Mouse (Mus musculus): ENCODE results near the gene Hsd11b2. TPM values are rescaled to one million over a fixed set of nuclear protein-coding genes. Genes with fewer than 3 reads are reported as not detected.

The Hsd11b2 gene
- polyA plus RNA-seq, 2 experiments from 2014 or later: not detected

- ATAC-seq: no peak
These were observed 9.7 kb downstream of the Hsd11b2 start for GRCm38 (mm10) chr8:105528206-105528605.

GRCm38 (mm10) chr8:105529271-105529670 lies 10.7 kb downstream of the Hsd11b2 start:
- no peak for ATAC-seq

DNA sequence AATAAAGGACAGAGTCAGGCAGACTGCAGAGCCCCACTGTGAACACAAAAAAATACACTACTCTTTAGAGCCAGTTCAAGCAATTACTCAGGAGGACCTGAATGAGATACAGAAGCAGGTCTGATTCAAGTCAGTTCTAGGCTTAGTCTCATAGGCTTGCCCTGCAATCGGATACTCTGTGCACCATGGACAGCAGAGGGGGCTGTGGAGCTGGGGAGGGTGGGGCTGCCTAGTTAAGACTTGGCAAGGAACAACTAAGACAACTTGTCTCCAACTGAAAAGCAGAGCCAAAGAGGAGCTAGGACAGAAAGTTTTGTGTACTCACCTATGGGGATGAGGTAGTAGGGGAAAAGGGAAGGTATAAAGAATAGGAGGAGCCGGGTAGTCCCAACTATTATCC lies 13.2 kb downstream of the Hsd11b2 start:
- ATAC-seq: no peak

- no peak for ATAC-seq
These were observed 14.9 kb downstream of the Hsd11b2 start for GRCm38 (mm10) chr8:105533439-105533838.

GRCm38 (mm10) chr8:105533892-105534329 lies 15.4 kb downstream of the Hsd11b2 start:
- no peak for ATAC-seq

- ATAC-seq: no peak
These were observed 18.0 kb downstream of the Hsd11b2 start for GRCm38 (mm10) chr8:105536546-105536945.

GRCm38 (mm10) chr8:105537011-105537677 lies 18.6 kb downstream of the Hsd11b2 start:
- ATAC-seq: no peak

- ATAC-seq: no peak
These were observed 20.4 kb downstream of the Hsd11b2 start for GRCm38 (mm10) chr8:105538940-105539339.

DNA sequence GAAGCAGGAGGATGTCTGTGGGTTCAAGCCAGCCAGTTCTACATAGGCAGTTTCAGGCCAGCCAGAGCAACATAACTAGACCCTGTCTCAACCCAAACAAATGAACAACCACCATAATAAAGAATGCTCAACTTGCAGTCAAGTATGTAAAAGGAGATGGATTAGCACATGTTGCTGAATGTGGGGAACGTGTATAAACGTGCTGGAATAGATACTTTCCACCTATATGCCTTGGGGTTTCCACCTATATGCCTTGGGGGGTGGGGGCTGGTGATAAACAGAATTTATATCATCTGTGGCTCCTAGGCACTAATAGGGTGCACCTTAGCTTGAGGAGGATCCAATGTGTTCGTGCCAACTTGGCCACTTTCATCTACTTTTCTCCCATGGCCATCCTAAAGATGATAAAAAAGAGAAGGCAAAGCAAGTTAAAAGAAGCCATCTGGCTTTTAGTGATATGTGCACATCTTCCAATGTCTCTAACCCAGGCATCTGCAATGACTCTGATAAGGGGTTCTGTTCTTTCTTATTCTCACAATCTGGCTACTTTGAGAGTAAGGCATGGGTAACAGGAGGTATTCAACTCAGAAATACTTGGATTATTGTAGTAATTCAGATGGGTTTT lies 23.6 kb downstream of the Hsd11b2 start:
- ATAC-seq: no peak

DNA sequence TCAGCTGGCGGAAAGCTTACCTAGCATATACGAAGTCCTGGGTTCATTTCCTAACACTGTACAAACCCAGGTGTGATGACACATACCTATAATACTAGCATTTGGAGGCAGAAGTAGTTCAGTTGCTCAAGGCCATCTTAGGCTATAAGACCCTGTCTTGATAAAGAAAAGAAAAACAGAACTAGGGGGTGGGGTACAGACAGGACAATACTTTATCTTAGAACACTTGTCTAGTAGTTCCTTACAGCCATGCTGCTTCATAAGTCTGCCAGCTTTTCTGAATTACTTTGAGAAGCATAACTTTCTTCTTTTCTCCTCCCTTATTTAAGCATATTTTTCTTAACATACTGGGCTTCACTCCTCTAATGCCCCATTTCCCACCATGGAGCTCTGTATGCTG lies 24.3 kb downstream of the Hsd11b2 start:
- ATAC-seq: no peak

DNA sequence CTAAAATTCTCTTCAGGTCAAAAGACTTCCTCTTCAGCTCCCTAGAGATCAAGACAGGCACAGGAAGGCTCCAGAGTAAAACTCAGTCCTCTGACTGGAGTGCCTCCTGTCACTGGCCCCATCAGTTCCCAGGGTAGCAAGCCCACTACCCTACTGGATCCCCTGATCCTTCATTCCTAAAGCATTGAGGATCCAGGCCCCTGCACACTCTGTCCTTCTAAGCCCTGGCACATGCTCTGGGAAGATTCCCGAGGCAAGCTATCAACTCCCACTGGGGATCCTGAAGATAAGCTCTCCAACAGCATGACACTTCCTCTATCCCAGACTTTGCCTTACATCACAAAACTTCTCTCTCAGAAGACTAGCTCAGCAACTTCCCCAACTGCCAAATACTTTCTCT lies 25.1 kb downstream of the Hsd11b2 start:
- ATAC-seq: no peak

GRCm38 (mm10) chr8:105544544-105545205 lies 26.1 kb downstream of the Hsd11b2 start:
- no peak for ATAC-seq

GRCm38 (mm10) chr8:105545249-105545648 lies 26.7 kb downstream of the Hsd11b2 start:
- ATAC-seq: no peak

DNA sequence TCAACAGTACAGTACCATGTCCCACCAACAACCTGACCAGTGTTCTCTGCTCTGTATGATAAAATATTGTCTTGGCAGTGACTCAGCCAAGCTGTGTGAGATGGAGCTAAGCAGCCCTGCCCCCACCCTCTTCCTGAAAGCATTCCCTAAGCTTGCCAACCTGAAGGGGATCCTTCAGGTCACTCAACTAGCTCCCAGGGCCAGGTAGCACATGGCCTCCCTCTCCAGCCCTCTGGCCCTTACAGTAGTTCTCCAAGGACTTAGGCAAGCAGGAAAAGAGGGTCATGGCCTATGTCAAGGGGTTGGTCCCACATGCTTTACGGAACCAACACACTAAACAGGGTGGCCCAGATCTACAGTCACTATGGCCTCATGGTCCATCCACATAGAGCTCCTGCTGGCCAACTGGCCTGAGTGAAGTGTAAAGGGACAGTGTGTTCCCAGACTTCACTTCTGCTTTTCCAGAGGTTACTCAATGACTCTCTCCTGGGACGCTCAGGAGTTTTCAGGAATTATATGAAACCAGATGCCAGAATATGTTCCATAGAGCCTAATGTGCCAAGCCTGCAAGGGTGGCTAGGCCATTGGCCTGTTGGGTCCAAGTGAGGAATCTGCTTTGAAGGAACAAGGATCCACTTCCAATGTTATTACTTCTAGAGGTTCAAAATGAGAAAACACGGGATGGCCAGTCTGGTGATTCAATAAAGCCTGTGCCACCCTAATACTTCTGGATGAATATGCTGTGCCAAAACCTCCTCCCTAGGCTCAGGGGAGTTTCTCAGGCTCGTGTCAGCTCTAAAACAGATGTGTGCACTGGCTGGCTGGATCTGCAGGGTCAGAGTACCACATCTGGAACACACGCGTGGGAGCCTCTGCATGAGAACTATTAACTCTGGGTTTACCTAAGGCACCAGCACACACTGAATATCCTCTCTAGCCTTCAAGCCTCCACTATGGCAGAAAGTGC lies 28.1 kb downstream of the Hsd11b2 start:
- no peak for ATAC-seq

DNA sequence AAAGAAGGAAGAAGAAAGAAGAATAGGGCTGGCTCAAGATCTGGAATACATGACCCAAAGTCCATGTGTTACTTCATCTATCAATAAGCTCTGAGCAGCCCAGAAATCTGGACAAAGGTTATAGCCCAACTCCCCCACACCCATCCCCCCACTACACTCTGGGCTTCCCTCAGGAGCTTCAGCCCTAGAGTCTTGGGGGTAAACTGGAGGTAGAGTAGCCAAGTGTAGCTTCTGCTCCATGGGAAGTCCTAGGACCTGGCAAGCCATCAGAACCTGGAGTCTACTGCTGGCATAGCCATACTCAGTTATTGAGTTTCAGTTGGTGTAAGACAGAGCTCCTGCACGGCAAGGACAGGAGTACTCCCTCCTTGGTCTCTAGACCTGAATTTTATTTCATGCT lies 31.0 kb downstream of the Hsd11b2 start:
- ATAC-seq: no peak

DNA sequence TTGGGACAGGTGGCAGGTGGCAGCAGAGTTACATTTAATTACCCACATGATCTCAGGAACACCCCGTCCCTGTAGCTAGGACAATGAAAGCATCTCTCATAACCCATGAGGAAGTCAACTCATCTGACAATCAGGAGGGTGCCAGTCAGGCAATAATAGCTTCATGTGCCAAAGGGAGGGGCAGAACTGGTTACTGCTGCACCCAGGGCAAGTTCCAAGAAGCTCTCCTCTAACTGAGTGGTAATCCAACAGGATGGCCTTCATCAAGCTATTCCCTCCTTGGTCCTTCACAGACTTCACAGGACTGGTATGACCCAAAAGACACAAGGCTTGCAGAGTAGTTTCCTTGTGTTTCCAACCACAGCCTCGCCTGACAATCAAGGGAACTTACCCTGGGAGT lies 31.5 kb downstream of the Hsd11b2 start:
- ATAC-seq: no peak

- no peak for ATAC-seq
These were observed 33.5 kb downstream of the Hsd11b2 start for GRCm38 (mm10) chr8:105552032-105552431.

DNA sequence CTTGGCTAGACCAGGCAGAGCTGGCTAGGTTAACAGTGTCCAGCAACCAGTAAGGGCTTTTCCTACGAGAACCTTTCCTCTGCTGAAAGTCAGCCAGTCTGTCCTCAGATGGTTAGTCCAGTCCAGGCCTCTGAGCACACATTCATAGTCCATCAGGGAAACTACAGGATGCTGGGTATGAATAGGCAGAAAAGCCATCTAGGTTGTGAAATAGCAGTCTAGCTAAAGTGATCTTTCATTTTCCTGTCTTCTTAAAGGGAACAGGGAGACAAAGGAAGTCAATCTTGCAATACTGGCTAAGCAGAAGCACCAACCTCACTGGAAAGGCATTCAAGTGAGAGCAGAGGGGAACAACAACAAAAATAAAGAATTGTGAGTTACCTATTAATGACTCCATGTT lies 34.3 kb downstream of the Hsd11b2 start:
- ATAC-seq: no peak

DNA sequence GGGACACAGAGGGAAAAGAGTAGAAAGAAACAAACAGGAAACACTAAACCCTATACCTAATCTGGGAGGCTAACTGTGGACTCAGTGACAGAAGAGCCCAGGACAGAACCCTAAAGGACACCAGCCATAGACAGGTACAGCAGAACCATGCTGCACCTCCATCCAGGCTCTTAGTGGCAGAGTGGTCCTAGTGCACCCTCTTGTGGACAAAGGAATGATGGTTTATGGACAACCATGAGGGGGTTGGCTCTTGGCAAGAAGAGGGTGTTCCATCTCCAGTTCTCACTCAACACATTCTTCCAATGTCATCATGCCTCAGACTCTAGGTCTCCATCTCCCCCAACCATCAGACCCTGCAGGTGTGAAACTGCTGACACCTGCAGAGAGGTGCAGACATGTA lies 35.5 kb downstream of the Hsd11b2 start:
- peak; percentile 60 for ATAC-seq

DNA sequence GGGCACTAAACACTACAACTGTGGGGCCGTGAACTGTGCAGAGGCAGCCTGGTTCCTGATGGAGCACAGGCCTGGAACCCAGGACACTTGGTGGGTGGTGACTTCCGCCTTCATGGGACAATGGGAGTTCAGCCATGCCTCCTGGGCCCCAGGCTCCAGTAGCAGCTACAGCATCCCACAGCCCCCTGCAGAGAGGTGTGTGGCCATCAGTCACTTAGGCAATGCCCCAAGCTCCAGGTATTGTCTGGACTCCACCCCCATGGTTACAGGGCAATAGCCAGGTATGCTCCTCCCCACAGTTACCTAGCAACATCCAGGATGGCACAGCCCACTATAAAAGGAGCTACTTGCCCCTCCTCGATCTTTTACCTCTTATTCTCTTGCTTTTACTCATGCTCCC lies 36.7 kb downstream of the Hsd11b2 start:
- no peak for ATAC-seq

DNA sequence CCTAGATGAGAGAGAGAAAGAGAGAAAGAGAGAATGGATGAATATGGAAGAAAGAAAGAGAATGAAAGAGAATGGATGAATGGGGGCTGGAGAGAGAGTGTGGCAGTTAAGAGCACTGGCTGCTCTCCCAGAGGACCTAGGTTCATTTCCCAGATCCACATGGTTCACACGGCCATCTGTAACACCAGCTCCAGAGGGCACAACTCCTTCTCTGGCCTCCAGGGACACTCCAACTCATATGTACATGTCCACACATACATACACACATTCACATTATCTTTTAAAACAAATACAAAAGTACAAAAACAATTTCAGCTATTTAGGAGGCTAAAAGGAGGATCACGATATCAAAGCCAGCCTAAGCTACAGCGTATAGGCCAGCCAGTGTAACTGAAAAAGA lies 44.3 kb downstream of the Hsd11b2 start:
- ATAC-seq: no peak

DNA sequence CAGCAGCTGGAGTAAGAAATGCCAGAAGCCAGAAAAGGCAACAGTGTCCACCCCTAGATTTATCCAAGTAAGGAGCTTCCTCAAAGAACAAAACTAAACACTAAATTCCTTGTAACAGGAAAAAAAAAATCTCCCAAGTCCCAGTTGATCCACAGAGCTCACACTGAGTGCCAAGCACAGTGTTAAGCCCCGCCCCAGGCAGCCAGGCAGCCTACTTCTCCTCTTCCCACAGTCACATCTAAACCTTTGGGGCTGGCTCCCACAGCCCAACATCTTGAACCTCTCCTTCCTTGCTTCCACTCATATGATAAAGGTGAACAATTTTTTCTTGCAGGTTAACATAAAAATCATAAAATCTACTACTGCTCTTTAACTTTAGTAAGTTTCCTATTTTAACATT lies 45.3 kb downstream of the Hsd11b2 start:
- ATAC-seq: no peak
